Mouse (Mus musculus) thymus, adult 2 months (tissue): ENCODE results near the gene Mylk. TPM values are rescaled to one million over a fixed set of nuclear protein-coding genes. Genes with fewer than 3 reads are reported as not detected.

Experiments used
- DNase-seq: peaks from one replicate; pipeline ENCODE4 v3.0.0; 2021
- H3K27ac ChIP-seq: fragments of 200-500 bp; 2 replicates; pipeline ENCODE4 v1.5.1; 2012; ENCODE audit warnings: low read length, control low read depth; ENCODE audit not compliant: control insufficient read depth, insufficient read depth
- H3K27me3 ChIP-seq: fragments of 200-500 bp; 2 replicates; pipeline ENCODE4 v1.6.1; 2012; ENCODE audit warnings: mild to moderate bottlenecking, low read length, moderate library complexity, mixed read lengths; ENCODE audit not compliant: control insufficient read depth, insufficient read depth
- H3K36me3 ChIP-seq: fragments of 200-500 bp; 2 replicates; pipeline ENCODE4 v1.6.1; 2012; ENCODE audit warnings: mild to moderate bottlenecking, low read length, moderate library complexity; ENCODE audit not compliant: control insufficient read depth, insufficient read depth
- H3K4me1 ChIP-seq: fragments of 200-500 bp; replicated peaks from 2 replicates; pipeline ENCODE4 v1.6.1; 2012; ENCODE audit warnings: low read length; ENCODE audit not compliant: control insufficient read depth, insufficient read depth
- H3K4me3 ChIP-seq: fragments of 200-500 bp; 2 replicates; pipeline ENCODE4 v1.5.1; 2012; ENCODE audit warnings: mild to moderate bottlenecking, low read length, control low read depth, moderate library complexity; ENCODE audit not compliant: control insufficient read depth, insufficient read depth
- CTCF ChIP-seq: fragments of 200-500 bp; IDR thresholded peaks from 2 replicates; pipeline ENCODE4 v1.5.1; 2012; ENCODE audit warnings: mild to moderate bottlenecking, control low read depth, low read length, moderate library complexity, borderline replicate concordance; ENCODE audit not compliant: control insufficient read depth, poor library complexity, insufficient read depth; ENCODE audit errors: extremely low read depth
- POLR2A ChIP-seq: fragments of 200-500 bp; IDR thresholded peaks from 2 replicates; pipeline ENCODE4 v1.6.1; 2012; ENCODE audit warnings: mild to moderate bottlenecking, low read length, control low read depth, moderate library complexity; ENCODE audit not compliant: control insufficient read depth, poor library complexity, insufficient read depth; ENCODE audit errors: extremely low read depth
- whole genome bisulfite sequencing: fragments of 180-500 bp; shearing (Covaris S2); methylation state at CpG from one replicate; pipeline ENCODE4 v1.1.7; 2018; 5-methylcytosine and 5-hydroxymethylcytosine counted together
- polyA plus RNA-seq: library from polyadenylated mRNA; depleted of rRNA; stranded (reverse); fragments of >200 nt; gene quantifications from 2 replicates; pipeline ENCODE4 v1.2.3, GENCODE M21; 2012

The Mylk gene
- polyA plus RNA-seq, 1 experiment: 7.2 TPM

DNA sequence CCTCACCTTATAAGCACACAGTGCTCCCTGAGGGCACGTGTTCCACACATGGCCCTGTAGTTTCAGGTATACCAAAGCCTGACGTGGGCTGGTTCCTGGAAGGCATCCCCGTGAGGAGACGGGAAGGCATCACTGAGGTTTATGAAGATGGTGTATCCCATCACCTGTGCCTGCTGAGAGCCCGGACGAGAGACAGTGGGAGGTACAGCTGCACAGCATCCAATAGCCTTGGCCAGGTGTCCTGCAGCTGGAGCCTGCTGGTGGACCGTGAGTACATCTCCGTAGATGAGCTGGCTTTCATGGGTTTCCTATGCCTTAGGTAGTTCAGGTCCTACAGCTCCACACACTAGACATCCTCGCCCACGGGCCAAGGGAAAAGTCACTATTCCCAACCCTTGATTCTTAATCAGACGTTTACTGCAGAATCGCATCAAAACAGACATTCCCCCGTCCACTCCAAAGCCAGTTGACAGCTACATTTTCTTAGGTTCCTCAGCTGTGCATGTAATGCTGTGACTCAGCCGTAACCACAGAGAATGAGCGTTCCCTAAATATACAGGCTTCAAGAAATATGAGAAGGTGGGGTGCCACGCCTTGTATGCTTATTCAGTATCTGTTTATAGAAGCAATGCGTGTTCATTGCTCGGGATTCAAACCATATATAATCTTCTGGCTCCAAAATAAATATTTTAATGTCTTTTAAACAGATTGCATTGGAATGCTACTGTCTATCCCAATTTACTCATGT lies 135.2 kb downstream of the Mylk start:
- Histone ChIP-seq H3K36me3 (no peaks in the 10 kb centered on the region), H3K4me1 (no peaks in the 10 kb centered on the region), H3K27me3 (no peaks in the 10 kb centered on the region), H3K4me3 (no peak overlapping the region), H3K27ac (no peak overlapping the region)
- DNase-seq: no peak
- TF ChIP-seq POLR2A (no peak), CTCF (no peak)
- WGBS: 76% methylated on average over 18 of the region's 18 CpGs

DNA sequence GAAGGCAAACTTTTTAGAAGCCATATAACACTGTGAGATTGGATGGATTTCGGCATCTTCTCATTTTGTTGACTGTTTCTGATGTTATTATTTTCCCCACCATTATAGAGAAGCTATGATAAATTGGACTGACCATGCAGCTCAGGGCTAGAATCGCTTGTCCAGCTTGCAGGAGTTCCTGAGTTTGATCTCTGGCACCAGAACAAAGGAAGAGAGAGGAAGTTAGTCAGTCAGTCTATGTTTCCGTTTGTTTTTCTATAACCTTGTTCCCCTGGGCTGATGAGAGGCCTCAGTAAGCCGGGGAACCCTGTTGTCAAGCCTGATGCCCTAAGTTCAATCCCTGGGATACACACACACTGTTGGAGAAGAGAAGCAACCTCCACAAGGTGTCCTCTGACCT lies 135.8 kb downstream of the Mylk start:
- no peak overlapping the region for H3K27ac ChIP-seq
- no peaks in the 10 kb centered on the region for H3K27me3 ChIP-seq
- no peak for TF ChIP-seq POLR2A
- no peak for TF ChIP-seq CTCF
- no peak overlapping the region for H3K4me3 ChIP-seq
- DNase-seq: no peak
- WGBS: 36% methylated on average over 4 of the region's 4 CpGs
- no peaks in the 10 kb centered on the region for H3K4me1 ChIP-seq
- H3K36me3 ChIP-seq: no peaks in the 10 kb centered on the region

DNA sequence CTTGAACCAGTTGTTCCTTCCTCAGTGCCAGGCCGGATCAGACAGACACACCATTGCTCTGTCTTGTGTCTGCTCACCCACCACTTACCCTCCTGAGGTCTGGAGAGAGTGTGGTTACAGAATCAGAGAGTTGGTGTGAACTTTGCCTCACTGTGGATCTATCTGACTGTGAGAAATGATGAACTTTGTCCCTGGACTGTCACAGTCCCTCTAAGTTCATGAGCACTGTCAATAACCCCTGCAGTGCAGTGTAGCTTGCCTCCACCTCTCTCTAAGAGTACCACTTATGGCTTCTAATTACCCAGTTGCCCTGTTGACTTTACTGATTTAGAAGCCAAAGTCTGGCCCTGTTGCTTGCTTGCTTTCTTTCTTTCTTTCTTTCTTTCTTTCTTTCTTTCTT lies 142.0 kb downstream of the Mylk start:
- 100% methylated on average over 1 of the region's 1 CpGs for WGBS
- DNase-seq: no peak
- TF ChIP-seq POLR2A (no peak), CTCF (no peak)
- Histone ChIP-seq H3K4me1 (no peaks in the 10 kb centered on the region), H3K36me3 (no peaks in the 10 kb centered on the region), H3K27me3 (no peaks in the 10 kb centered on the region), H3K4me3 (no peak overlapping the region), H3K27ac (no peak overlapping the region)

DNA sequence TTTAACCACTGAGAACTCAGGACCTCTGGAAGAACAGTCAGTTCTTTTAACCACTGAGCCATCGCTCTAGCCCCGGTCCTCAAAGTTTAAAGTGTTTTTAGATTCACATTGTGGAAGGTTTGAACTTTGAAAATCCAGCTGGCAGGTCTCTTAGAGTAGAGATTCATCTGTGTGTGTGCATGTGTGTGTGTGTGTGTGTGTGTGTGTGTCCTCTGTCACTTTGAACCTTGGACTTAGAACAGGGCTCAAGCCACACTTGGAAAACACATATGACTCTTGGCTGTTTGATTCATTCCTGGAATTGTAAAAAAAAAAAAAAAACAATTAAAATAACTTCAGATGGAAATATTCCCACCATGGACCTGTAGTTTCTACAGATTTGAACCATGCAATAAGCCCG lies 149.0 kb downstream of the Mylk start:
- DNase-seq: no peak
- 88% methylated on average over 3 of the region's 3 CpGs for WGBS
- Histone ChIP-seq H3K27ac (no peak overlapping the region), H3K4me1 (no peaks in the 10 kb centered on the region), H3K27me3 (no peaks in the 10 kb centered on the region), H3K4me3 (no peak overlapping the region), H3K36me3 (no peaks in the 10 kb centered on the region)
- TF ChIP-seq POLR2A: no peak

DNA sequence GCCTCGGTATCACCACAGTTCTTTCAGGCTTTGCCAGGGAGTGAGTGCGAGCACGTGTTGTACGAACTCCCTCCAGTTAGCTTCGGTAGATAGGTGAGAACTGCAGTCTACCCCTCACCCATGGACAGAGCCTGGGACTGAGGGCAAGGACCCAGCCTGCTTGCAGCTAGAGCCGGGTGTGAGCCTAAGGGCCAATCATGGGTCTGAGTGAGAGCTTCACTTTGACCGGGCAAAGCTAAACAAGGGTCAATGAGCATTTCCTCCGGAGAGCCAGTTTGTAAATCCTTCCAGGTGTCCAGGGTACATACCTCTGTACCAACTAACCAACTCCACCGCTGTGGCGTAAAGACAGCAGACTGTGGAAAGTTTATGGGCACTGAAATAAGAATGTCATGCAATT lies 150.9 kb downstream of the Mylk start:
- WGBS: 92% methylated on average over 10 of the region's 10 CpGs
- H3K36me3 ChIP-seq: no peaks in the 10 kb centered on the region
- no peak overlapping the region for H3K4me3 ChIP-seq
- no peaks in the 10 kb centered on the region for H3K27me3 ChIP-seq
- no peak for DNase-seq
- no peak overlapping the region for H3K27ac ChIP-seq
- no peaks in the 10 kb centered on the region for H3K4me1 ChIP-seq
- TF ChIP-seq CTCF (no peak), POLR2A (no peak)

DNA sequence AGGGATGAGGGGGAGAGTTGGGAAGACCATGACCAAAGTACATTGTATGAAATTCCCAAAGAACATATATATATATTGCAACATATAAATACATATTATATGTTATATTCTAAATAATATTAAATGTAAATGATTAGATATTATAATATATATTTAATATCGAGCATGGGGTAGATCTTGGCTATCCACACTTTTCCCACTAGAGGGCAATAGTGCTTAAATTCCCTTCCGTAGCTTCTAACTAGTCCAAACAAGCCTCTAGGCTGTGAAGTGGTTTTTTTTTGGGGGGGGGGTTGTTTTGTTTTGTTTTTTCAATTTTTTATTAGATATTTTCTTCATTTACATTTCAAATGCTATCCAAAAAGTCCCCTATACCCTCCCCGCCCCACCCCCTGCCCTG lies 152.0 kb downstream of the Mylk start:
- no peak for TF ChIP-seq CTCF
- TF ChIP-seq POLR2A: no peak
- Histone ChIP-seq H3K4me3 (no peak overlapping the region), H3K36me3 (no peaks in the 10 kb centered on the region), H3K27ac (no peak overlapping the region), H3K4me1 (no peaks in the 10 kb centered on the region), H3K27me3 (no peaks in the 10 kb centered on the region)
- DNase-seq: no peak
- WGBS: 50% methylated on average over 3 of the region's 3 CpGs
